Mouse (Mus musculus) thymus, adult 2 months (tissue): Measurements from ENCODE around the gene Prcd.

Experiments used
- CTCF ChIP-seq: fragments of 200-500 bp; IDR thresholded peaks from 2 replicates; pipeline ENCODE4 v1.5.1; 2012; ENCODE audit warnings: mild to moderate bottlenecking, control low read depth, low read length, moderate library complexity, borderline replicate concordance; ENCODE audit not compliant: control insufficient read depth, poor library complexity, insufficient read depth; ENCODE audit errors: extremely low read depth
- POLR2A ChIP-seq: fragments of 200-500 bp; IDR thresholded peaks from 2 replicates; pipeline ENCODE4 v1.6.1; 2012; ENCODE audit warnings: mild to moderate bottlenecking, low read length, control low read depth, moderate library complexity; ENCODE audit not compliant: control insufficient read depth, poor library complexity, insufficient read depth; ENCODE audit errors: extremely low read depth

DNA sequence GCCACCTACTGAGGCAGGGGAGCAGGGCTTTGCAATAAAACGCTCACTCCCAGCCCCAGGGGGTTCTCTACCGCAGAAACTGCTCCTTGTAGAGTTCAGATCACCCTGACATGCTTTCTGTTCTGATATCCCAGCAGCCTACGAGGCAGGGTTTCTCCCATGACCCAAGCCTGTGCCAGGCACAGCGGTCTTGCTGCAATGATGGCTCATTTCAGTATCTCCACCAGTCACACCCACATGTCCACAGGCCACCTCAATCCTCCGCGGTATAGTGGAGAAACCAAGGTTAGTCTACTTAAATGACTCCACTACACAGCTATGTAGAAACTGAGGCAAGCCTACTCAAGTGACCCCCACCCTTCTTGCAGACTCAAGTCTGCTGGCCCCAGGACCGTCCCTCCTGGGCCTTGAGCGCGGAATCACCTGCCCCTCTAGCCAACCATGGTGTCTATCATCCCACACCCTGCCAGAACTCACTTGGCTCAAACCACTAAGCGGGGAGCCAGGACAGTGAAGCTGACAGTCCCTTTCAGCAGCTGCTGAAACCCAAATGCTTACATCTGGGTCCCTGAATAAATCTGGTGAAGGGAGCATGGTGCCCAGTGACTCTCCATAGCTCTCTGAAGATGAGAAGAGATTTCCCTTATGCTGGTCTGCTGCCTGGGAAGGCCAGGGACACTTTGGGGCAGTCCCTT lies 32.6 kb upstream of the Prcd start:
- no peak for TF ChIP-seq POLR2A
- no peak for TF ChIP-seq CTCF
